Mouse (Mus musculus) ES-E14 (cell line): ENCODE data around the gene C1qtnf12.

ENCODE experiments used
- HCFC1 ChIP-seq: IDR thresholded peaks from 2 replicates; pipeline ENCODE4 v1.6.1; 2012; ENCODE audit warnings: low read length, inconsistent platforms, borderline replicate concordance; ENCODE audit not compliant: insufficient read depth
- ZC3H11A ChIP-seq: IDR thresholded peaks from 2 replicates; pipeline ENCODE4 v1.6.1; 2012; ENCODE audit warnings: low read depth, mild to moderate bottlenecking, inconsistent platforms, low read length, borderline replicate concordance

- TF ChIP-seq HCFC1: no peak
- no peak for TF ChIP-seq ZC3H11A
Observed at GRCm38 (mm10) chr4:156008369-156008768, 46.3 kb downstream of the C1qtnf12 start.
